Mouse (Mus musculus) stomach, postnatal 0 days (tissue): ENCODE results near the gene Alpk1.

Experiments used
- CTCF ChIP-seq: IDR thresholded peaks from 2 replicates; pipeline ENCODE4 v1.5.1; 2016; ENCODE audit warnings: antibody characterized with exemption, low read depth, mild to moderate bottlenecking, moderate library complexity
- EP300 ChIP-seq: optimal IDR thresholded peaks from 2 replicates; pipeline ENCODE3; 2016; ENCODE audit warnings: antibody characterized with exemption

DNA sequence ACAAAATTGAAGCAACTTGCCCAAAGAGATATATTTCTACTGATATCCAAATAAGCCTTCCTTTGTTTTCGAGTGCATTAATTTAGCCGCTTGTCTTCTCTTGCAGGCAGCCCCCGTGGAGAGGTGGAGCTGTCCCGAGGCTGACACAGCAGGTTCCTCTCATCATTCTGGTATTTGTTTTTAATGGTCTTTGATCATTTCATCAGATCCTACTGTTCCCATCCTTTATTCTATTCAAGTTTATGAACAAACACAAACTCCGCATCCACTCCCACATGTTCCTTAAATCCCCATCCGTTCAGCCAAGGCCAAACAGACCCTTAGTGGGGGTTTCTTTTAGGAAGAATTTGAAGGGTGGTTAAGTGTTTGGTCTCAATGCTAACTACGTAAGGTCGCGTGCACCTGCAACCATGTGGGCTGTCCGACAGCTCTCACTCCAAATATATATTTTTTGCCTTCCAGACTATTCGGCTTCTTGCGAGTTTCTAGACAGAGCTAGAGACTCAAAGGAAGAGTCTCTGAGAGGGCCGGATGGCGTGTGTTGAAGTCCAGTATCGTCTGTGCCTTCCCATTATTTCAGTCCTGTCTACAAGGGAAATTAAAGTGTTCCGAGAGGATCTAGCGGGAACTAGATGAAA lies 149.5 kb downstream of the Alpk1 start:
- TF ChIP-seq EP300, result no peak
- no peak for TF ChIP-seq CTCF
